Mouse (Mus musculus) embryonic facial prominence, embryonic 14.5 days (tissue): ENCODE results near the gene Enah. TPM values are rescaled to one million over a fixed set of nuclear protein-coding genes. Genes with fewer than 3 reads are reported as not detected.

Experiments
- ATAC-seq: fragments of 200-750 bp; cut with Nextera tagmentation; 2 replicates; pipeline ENCODE4 v1.8.0; 2017; ENCODE audit warnings: low read depth, moderate number of reproducible peaks, moderate TSS enrichment
- DNase-seq: peaks from one replicate; pipeline ENCODE4 v3.0.0-alpha.2; 2015; ENCODE audit warnings: low spot score
- H3K27ac ChIP-seq: fragments of 300-500 bp; sonication (generic); replicated peaks from 2 replicates; pipeline ENCODE4 v1.5.1; 2014; ENCODE audit warnings: low read depth, mild to moderate bottlenecking, low read length, moderate library complexity
- H3K27me3 ChIP-seq: fragments of 300-500 bp; sonication (generic); replicated peaks from 2 replicates; pipeline ENCODE4 v1.6.1; 2014; ENCODE audit warnings: low read length; ENCODE audit not compliant: control insufficient read depth, insufficient read depth
- H3K36me3 ChIP-seq: fragments of 300-500 bp; sonication (generic); 2 replicates; pipeline ENCODE4 v1.6.1; 2014; ENCODE audit warnings: low read length, mixed read lengths; ENCODE audit not compliant: control insufficient read depth, insufficient read depth
- H3K4me1 ChIP-seq: fragments of 300-500 bp; sonication (generic); 2 replicates; pipeline ENCODE4 v1.6.1; 2014; ENCODE audit warnings: antibody characterized with exemption, low read length; ENCODE audit not compliant: control insufficient read depth, insufficient read depth
- H3K4me2 ChIP-seq: fragments of 300-500 bp; sonication (generic); 2 replicates; pipeline ENCODE4 v1.6.1; 2014; ENCODE audit warnings: low read depth, mild to moderate bottlenecking, low read length, moderate library complexity, mixed read lengths
- H3K4me3 ChIP-seq: fragments of 300-500 bp; sonication (generic); 2 replicates; pipeline ENCODE4 v1.5.1; 2014; ENCODE audit warnings: low read depth, mild to moderate bottlenecking, low read length
- H3K9ac ChIP-seq: fragments of 300-500 bp; sonication (generic); 2 replicates; pipeline ENCODE4 v1.6.1; 2014; ENCODE audit warnings: low read depth, mild to moderate bottlenecking, low read length, moderate library complexity, mixed read lengths
- H3K9me3 ChIP-seq: fragments of 300-500 bp; sonication (generic); 2 replicates; pipeline ENCODE4 v1.6.1; 2016; ENCODE audit warnings: low read length; ENCODE audit not compliant: control insufficient read depth
- WGBS: fragments of 180-500 bp; shearing (Covaris S2); extraction: QIAGEN DNeasy Blood & Tissue Kit; methylation state at CpG from one replicate; pipeline ENCODE4 v1.1.7; 2014; 5-methylcytosine and 5-hydroxymethylcytosine counted together
- polyA plus RNA-seq: library from polyadenylated mRNA; unstranded; fragments of >200 nt; fragmentation: Nextera tagmentation; extraction: Ambion mirVana; gene quantifications from 2 replicates; pipeline ENCODE4 v1.2.1, GENCODE M21; 2014

Enah gene
- polyA plus RNA-seq, 1 experiment from 2014 or later, result 23.7 TPM

DNA sequence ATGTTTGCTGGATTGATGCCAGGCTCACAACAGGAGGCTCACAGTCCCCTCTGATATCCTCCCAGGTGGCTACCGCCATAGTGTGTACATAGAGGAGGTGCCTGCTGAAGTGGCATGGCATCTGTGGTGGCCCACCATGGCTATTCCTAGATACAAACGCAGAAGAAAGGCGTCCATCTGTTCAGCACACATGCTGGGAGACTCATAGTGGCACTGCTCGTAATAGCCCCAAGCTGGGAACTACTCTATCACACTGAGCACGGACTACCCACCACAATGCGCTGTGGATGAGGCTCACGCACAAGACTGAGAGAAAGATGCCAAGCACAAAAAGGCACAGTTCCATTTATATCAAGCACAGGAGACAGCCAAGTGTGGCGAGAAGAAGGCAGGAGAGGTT, 126.1 kb downstream of the Enah start:
- no peak overlapping the region for H3K9ac ChIP-seq
- no peak overlapping the region for H3K4me3 ChIP-seq
- H3K4me2 ChIP-seq, result no peak overlapping the region
- DNase-seq, result no peak
- H3K9me3 ChIP-seq, result no peaks in the 10 kb centered on the region
- ATAC-seq, result peak; percentile 30; the same call in 1 of the 2 replicates
- no peak overlapping the region for H3K27ac ChIP-seq
- 80% methylated on average over 8 of the region's 8 CpGs for WGBS
- no peaks in the 10 kb centered on the region for H3K4me1 ChIP-seq
- no peaks in the 10 kb centered on the region for H3K36me3 ChIP-seq
- H3K27me3 ChIP-seq, result no peaks in the 10 kb centered on the region

DNA sequence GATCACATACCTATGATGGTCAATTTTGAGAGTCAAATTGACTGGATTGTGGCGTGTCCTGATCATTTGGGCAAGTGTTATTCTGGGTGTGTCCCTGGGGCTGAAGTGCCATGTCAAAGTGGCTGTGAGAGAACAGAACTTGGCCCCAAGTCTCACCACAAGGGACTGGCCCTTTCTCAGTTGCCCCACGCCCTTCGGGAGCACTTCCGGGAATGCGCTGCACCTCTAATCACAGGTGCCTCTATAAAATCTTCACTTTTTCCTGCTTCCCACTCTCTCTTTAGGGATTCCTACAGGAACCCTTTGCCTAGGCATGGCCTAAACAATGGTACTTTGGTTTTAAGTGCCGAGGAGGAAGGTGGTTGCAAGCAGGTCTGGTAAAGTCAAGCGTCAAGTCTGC, 130.1 kb downstream of the Enah start:
- no peaks in the 10 kb centered on the region for H3K9me3 ChIP-seq
- DNase-seq (no peak), ATAC-seq (no peak)
- 80% methylated on average over 7 of the region's 7 CpGs for WGBS
- H3K9ac ChIP-seq, result no peak overlapping the region
- no peak overlapping the region for H3K4me3 ChIP-seq
- no peaks in the 10 kb centered on the region for H3K27me3 ChIP-seq
- no peaks in the 10 kb centered on the region for H3K36me3 ChIP-seq
- no peak overlapping the region for H3K27ac ChIP-seq
- no peaks in the 10 kb centered on the region for H3K4me1 ChIP-seq
- H3K4me2 ChIP-seq, result no peak overlapping the region

DNA sequence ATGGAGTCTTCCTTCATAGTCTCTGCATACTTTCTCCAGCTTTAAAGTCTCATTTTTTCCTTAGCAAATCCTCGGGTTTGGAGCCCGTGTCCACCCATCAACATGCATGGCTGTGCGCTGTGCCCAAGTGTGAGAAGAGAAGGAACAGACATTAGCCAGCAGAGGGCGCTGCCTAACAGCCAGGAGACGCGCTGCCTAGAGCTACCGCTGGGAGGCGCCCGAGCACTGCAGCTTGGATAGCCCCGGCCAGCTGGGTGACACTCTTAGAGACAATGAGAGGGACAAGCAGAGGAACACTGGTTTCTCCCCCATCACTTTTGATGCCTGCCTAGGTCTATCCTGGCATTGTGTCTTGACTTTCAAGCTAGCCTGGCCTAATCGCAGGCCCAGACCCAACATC, 131.0 kb downstream of the Enah start:
- H3K36me3 ChIP-seq, result no peaks in the 10 kb centered on the region
- H3K27ac ChIP-seq, result no peak overlapping the region
- peak; percentile 82 for DNase-seq
- no peak overlapping the region for H3K4me3 ChIP-seq
- 6% methylated on average over 11 of the region's 11 CpGs for WGBS
- H3K9ac ChIP-seq, result no peak overlapping the region
- ATAC-seq, result peak; percentile 77
- no peak overlapping the region for H3K4me2 ChIP-seq
- no peaks in the 10 kb centered on the region for H3K27me3 ChIP-seq
- H3K4me1 ChIP-seq, result no peaks in the 10 kb centered on the region
- H3K9me3 ChIP-seq, result no peaks in the 10 kb centered on the region

DNA sequence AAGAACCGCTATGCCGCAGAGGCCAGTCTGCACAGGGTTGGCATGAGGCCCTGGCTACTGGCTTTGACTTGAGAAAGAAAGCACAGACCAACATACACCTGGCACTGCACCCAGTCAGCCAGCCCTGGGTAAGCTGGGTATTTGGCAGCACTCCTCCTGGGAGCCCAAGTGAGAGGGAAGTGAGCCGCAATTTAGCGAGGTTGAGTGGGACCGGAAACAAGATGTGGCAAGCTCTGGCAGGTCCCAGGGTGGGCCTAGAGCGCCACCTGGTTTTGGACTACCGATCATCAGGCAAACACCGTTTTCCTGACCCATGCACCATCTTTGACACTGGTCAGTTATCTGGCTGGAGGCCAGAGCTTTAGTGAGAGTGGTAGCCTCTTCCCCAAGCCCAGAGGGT, 138.3 kb downstream of the Enah start:
- Histone ChIP-seq H3K4me2 (no peak overlapping the region), H3K9me3 (no peaks in the 10 kb centered on the region), H3K4me1 (peaks cover 10% of the 10 kb centered on the region; the same call in 1 of the 2 replicates), H3K27ac (no peak overlapping the region), H3K4me3 (no peak overlapping the region), H3K27me3 (no peaks in the 10 kb centered on the region), H3K36me3 (no peaks in the 10 kb centered on the region), H3K9ac (no peak overlapping the region)
- ATAC-seq (peak; percentile 58; the same call in 1 of the 2 replicates), DNase-seq (peak; percentile 76)
- 18% methylated on average over 8 of the region's 8 CpGs for WGBS

DNA sequence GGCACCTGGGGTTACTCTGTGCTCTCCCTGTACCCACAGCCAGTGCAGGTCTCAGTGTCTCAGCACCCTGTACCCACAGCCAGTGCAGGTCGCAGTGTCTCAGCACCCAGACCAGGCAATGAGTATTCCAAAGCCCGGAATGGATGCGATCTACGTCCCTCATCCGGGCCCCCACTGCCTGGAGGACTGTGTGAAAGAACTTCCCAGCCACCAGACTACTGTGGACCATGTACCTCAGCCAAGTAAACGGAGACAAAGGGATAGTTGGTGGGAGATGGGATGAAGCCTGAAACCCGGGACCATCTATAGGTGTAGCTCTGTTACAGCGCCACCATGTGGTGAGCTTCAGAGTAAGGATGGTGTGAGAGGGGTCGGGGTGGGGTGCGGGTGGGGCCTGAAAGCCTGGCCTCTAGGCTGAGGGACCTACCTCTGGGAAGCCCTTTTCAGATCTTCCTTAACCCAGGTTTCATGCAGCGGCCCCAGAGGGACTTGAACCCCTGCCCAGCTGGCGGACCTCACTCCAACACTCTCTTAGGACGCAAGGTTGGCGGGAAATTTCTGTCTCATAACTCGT, 139.0 kb downstream of the Enah start:
- Histone ChIP-seq H3K27me3 (no peaks in the 10 kb centered on the region), H3K4me2 (no peak overlapping the region), H3K36me3 (no peaks in the 10 kb centered on the region), H3K4me1 (peaks cover 10% of the 10 kb centered on the region; the same call in 1 of the 2 replicates), H3K4me3 (no peak overlapping the region), H3K9me3 (no peaks in the 10 kb centered on the region), H3K9ac (no peak overlapping the region), H3K27ac (no peak overlapping the region)
- ATAC-seq (no peak), DNase-seq (no peak)
- 59% methylated on average over 13 of the region's 15 CpGs for WGBS

DNA sequence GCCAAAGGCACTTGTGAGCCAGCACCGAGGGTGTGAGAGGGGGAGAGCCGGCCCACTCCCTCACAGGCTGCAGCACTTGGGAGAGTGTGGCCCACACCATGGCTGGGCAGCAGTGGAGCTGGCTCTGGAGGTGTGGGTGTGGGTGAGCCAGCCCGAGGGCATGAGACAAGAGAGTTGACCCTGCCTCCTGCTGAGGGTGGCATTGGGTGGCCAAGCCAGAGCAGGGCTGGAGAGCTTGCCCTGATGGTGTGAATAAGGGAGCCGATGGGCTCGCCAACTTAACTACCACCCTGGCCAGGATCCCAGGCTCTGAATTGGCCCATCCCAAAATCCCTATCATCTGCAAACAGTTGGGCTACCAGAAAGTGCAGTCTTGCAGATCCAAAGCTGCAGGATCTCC, 141.4 kb downstream of the Enah start:
- H3K4me2 ChIP-seq, result no peak overlapping the region
- no peak overlapping the region for H3K27ac ChIP-seq
- H3K36me3 ChIP-seq, result no peaks in the 10 kb centered on the region
- 69% methylated on average over 5 of the region's 5 CpGs for WGBS
- H3K4me1 ChIP-seq, result peaks cover 10% of the 10 kb centered on the region; the same call in 1 of the 2 replicates
- no peak overlapping the region for H3K9ac ChIP-seq
- no peaks in the 10 kb centered on the region for H3K27me3 ChIP-seq
- no peak for DNase-seq
- no peaks in the 10 kb centered on the region for H3K9me3 ChIP-seq
- no peak for ATAC-seq
- no peak overlapping the region for H3K4me3 ChIP-seq

DNA sequence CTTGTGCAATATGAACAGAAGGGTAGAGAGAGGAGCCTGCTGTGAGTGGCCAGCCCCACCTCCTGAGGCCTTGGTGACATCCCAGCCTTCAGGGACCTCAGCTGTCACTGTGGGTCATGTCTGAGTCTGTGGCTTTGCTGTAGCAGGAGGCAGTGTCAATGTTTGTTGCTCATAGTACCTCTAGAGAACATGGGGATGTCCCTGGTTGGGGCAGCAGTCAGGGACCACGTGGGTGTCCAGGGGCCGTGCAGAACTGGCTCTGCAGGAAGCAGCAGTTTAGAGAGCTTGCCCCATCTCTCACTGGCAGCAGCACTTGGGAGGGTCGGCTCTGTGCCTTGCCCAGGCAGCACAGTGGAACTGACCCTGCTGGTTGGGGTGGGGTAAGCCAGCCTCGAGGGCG, 142.7 kb downstream of the Enah start:
- ATAC-seq, result 0 out of 2 replicates have a peak, but pooled peaks have one; percentile 16
- no peak overlapping the region for H3K27ac ChIP-seq
- no peaks in the 10 kb centered on the region for H3K27me3 ChIP-seq
- DNase-seq, result no peak
- H3K4me2 ChIP-seq, result no peak overlapping the region
- H3K36me3 ChIP-seq, result no peaks in the 10 kb centered on the region
- no peaks in the 10 kb centered on the region for H3K9me3 ChIP-seq
- H3K9ac ChIP-seq, result no peak overlapping the region
- H3K4me3 ChIP-seq, result no peak overlapping the region
- H3K4me1 ChIP-seq, result peaks cover 9% of the 10 kb centered on the region; the same call in 1 of the 2 replicates
- WGBS, result 34% methylated on average over 5 of the region's 5 CpGs

DNA sequence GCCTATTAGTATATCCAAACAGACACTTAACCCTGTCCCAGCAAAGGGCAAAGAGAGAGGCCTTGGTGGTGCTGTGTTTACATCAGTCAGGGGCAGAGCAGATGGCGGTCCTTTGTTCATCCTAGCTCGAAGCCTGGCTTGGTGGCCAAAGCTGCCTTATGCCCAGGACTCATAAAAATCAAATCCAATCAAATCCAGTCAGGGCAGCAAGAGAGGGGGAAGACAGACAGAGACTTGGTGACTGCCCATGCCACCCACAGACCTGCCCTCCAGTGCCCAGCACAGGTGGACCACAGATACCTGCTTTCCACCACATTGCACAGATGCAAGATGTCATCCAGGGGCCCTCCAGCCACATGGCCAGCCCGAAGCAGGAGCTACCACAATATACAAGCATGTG, 143.1 kb downstream of the Enah start:
- Histone ChIP-seq H3K36me3 (no peaks in the 10 kb centered on the region), H3K4me3 (no peak overlapping the region), H3K27ac (no peak overlapping the region), H3K4me1 (peaks cover 4% of the 10 kb centered on the region; the same call in 1 of the 2 replicates), H3K4me2 (no peak overlapping the region), H3K27me3 (no peaks in the 10 kb centered on the region), H3K9me3 (no peaks in the 10 kb centered on the region), H3K9ac (no peak overlapping the region)
- ATAC-seq, result no peak
- DNase-seq, result no peak
- WGBS, result 71% methylated on average over 3 of the region's 3 CpGs
